Mouse (Mus musculus) limb, embryonic 15.5 days (tissue): ENCODE measurements around the gene Cela2a. TPM values are rescaled to one million over a fixed set of nuclear protein-coding genes. Genes with fewer than 3 reads are reported as not detected.
"Not testable (repeated sequence)": the region's sequence is repeated elsewhere in the genome, so short reads cannot be mapped to it uniquely, and the experiment has no call there.

ENCODE experiments used
- ATAC-seq: fragments of 200-750 bp; cut with Nextera tagmentation; 2 replicates; pipeline ENCODE4 v1.8.0; 2017; ENCODE audit warnings: low read depth, moderate TSS enrichment; ENCODE audit not compliant: insufficient number of reproducible peaks, low FRiP score, low TSS enrichment
- H3K27ac ChIP-seq: fragments of 300-500 bp; sonication (generic); 2 replicates; pipeline ENCODE4 v1.5.1; 2015; ENCODE audit warnings: moderate library complexity, mild to moderate bottlenecking, inconsistent platforms
- H3K27me3 ChIP-seq: fragments of 300-500 bp; sonication (generic); 2 replicates; pipeline ENCODE4 v1.6.1; 2015; ENCODE audit warnings: inconsistent platforms
- H3K36me3 ChIP-seq: fragments of 300-500 bp; sonication (generic); 2 replicates; pipeline ENCODE4 v1.6.1; 2015; ENCODE audit warnings: inconsistent platforms
- H3K4me1 ChIP-seq: fragments of 300-500 bp; sonication (generic); 2 replicates; pipeline ENCODE4 v1.6.1; 2015; ENCODE audit warnings: inconsistent platforms
- H3K4me2 ChIP-seq: fragments of 300-500 bp; sonication (generic); 2 replicates; pipeline ENCODE4 v1.6.1; 2015; ENCODE audit warnings: mild to moderate bottlenecking, inconsistent platforms
- H3K4me3 ChIP-seq: fragments of 300-500 bp; sonication (generic); 2 replicates; pipeline ENCODE4 v1.5.1; 2015; ENCODE audit warnings: mild to moderate bottlenecking, inconsistent platforms
- H3K9ac ChIP-seq: fragments of 300-500 bp; sonication (generic); 2 replicates; pipeline ENCODE4 v1.6.1; 2015; ENCODE audit warnings: inconsistent platforms
- H3K9me3 ChIP-seq: fragments of 300-500 bp; sonication (generic); 2 replicates; pipeline ENCODE4 v1.6.1; 2016; ENCODE audit warnings: inconsistent platforms
- WGBS: fragments of 180-500 bp; shearing (Covaris S2); methylation state at CpG from one replicate; pipeline ENCODE4 v1.1.7; 2015; 5-methylcytosine and 5-hydroxymethylcytosine counted together
- polyA plus RNA-seq: library from polyadenylated mRNA; unstranded; fragments of >200 nt; fragmentation: Nextera tagmentation; extraction: Ambion mirVana; gene quantifications from 2 replicates; pipeline ENCODE4 v1.2.1, GENCODE M21; 2015

The Cela2a gene
- polyA plus RNA-seq, 1 experiment from 2014 or later = not detected

DNA sequence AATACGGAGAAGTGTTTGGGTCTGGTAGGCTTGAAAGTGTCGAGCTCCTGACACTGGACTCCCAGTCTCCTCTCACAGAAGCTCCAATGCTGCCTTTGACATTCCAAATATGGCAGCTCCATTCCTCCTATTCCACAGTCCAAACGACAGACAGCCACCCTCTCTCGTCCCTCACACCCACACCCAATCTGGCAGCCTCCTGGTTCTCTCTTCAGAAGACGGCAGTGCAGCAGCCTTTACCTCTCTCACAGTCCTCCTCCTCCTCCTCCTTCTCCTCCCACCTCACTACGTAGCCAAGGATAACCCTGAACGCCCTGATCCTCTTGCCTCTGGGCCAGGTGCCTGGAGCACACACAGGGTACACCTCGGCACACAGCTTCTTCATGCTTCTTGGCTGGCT is 46.1 kb downstream of the Cela2a start:
- WGBS = 87% methylated on average over 8 of the region's 8 CpGs
- Histone ChIP-seq H3K27ac (no peak overlapping the region), H3K36me3 (peaks cover 89% of the 10 kb centered on the region), H3K4me3 (no peak overlapping the region), H3K27me3 (no peaks in the 10 kb centered on the region), H3K4me1 (no peaks in the 10 kb centered on the region), H3K9ac (no peak overlapping the region), H3K9me3 (no peaks in the 10 kb centered on the region), H3K4me2 (no peak overlapping the region)
- no peak for ATAC-seq

DNA sequence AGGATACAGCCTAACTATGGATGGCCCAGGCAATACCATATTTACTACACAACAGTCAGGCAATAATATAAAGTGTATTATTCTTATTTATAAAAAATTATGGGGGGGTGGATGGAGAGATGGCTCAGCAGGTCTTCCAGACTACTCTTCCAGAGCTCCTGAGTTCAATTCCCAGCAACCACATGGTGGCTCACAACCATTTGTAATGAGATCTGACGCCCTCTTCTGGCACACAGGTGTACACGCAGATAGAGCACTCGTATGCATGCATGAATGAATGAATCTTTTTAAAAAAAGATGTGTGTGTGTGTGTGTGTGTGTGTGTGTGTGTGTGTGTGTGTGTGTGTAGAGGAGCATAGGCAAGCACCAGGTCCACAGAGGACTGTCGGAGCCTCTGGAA is 52.9 kb downstream of the Cela2a start:
- not testable (repeated sequence) for H3K4me1 ChIP-seq, ATAC-seq, H3K9me3 ChIP-seq, H3K9ac ChIP-seq, H3K27ac ChIP-seq, H3K4me2 ChIP-seq, H3K4me3 ChIP-seq, H3K27me3 ChIP-seq
- WGBS = 87% methylated on average over 4 of the region's 4 CpGs
- H3K36me3 ChIP-seq = peaks cover 89% of the 10 kb centered on the region

DNA sequence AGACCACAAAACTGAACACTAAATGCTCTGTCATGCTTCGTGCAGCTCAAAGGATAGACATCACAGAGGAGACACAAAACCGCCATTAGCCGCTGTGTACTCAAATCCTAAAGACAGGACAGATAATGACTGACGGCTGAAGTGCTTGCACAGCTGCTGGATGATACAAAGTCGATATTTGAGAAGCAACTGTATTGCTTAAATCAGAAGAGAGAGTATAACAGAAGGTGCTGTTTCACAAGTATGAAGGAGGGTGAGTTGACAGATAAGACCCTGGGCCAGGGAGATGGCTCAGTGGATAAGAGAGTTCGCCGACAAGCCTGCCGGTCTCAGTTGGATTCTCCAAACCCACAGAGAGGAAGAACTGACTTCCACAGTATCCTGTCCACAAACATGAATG is 54.1 kb downstream of the Cela2a start:
- Histone ChIP-seq H3K27ac (no peak overlapping the region), H3K36me3 (peaks cover 84% of the 10 kb centered on the region), H3K4me1 (peaks cover 14% of the 10 kb centered on the region), H3K9me3 (no peaks in the 10 kb centered on the region), H3K27me3 (no peaks in the 10 kb centered on the region), H3K4me3 (no peak overlapping the region), H3K4me2 (no peak overlapping the region), H3K9ac (no peak overlapping the region)
- no peak for ATAC-seq
- WGBS = 90% methylated on average over 8 of the region's 8 CpGs

DNA sequence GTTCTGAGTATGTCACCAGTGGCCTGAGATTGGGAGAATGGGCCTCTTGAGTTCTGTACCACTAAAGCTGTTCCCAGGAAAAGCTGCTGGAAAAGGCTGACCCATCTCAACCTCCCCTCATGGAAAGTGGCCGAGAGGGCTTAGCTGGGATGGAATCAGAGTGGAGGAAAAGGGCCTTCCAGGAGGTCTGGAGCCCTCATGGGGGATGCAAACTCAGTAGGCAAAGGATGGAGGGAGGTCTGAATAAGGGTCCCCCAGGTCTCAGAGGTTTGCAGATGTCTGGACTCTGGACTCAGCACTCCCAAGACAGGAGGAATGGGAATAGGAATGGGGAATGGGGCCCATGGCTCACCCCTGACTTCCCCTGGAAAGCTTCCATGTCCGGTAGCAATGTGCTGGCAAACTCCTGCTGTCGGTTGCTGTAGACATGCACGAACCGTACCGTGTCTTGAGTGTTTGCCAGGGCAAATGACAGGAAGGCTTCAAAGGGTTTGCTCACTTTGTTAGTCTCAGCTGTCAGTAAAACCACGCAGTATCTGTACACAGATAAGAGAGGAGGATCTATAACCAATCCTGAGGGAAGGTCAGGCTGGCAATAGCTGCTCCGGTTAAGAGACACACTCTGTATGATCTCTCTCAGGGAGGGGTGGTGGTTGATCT is 56.3 kb downstream of the Cela2a start:
- Histone ChIP-seq H3K4me1 (peaks cover 24% of the 10 kb centered on the region), H3K4me3 (no peak overlapping the region), H3K9me3 (no peaks in the 10 kb centered on the region), H3K9ac (no peak overlapping the region), H3K36me3 (peaks cover 70% of the 10 kb centered on the region), H3K27ac (no peak overlapping the region), H3K27me3 (no peaks in the 10 kb centered on the region), H3K4me2 (no peak overlapping the region)
- no peak for ATAC-seq
- 84% methylated on average over 8 of the region's 8 CpGs for WGBS

DNA sequence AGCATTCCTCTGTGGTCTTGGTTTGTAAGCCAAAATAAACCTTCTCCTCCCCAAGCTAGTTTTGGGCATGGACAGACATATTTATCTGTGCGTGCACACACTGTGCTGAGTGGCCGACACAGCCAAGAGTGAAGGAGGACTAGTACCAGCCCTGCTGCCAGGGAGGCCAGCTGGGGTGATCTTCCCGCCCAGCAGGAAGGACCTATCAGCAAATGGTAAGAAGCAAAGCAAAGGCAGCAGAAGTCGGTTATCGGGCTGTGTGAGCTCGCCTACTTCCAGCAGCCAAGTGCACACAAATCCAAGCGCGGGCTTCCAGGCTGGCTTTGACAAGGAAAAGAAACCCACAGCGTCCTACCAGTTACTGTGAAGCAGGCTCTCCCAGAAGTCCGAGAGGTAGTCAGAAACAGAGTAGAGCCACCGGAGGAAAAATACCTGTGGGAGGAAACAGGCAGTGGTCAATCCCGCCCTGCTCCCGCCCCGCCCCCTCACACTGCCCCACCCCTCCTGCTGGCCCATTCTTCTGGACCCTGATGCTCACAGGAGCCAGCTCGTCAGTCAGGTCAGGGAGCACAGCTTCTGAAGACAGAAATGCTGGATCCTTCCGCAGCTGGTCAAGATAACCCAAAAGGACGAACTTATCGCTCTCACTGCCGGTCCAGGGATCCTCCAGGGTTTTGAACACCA is 58.5 kb downstream of the Cela2a start:
- Histone ChIP-seq H3K4me3 (no peak overlapping the region), H3K4me1 (peaks cover 24% of the 10 kb centered on the region), H3K4me2 (peak overlapping the region; percentile 26), H3K27ac (peak overlapping the region; percentile 87), H3K27me3 (no peaks in the 10 kb centered on the region), H3K9me3 (no peaks in the 10 kb centered on the region), H3K9ac (no peak overlapping the region), H3K36me3 (peaks cover 72% of the 10 kb centered on the region)
- 64% methylated on average over 19 of the region's 19 CpGs for WGBS
- peak; percentile 78 for ATAC-seq

DNA sequence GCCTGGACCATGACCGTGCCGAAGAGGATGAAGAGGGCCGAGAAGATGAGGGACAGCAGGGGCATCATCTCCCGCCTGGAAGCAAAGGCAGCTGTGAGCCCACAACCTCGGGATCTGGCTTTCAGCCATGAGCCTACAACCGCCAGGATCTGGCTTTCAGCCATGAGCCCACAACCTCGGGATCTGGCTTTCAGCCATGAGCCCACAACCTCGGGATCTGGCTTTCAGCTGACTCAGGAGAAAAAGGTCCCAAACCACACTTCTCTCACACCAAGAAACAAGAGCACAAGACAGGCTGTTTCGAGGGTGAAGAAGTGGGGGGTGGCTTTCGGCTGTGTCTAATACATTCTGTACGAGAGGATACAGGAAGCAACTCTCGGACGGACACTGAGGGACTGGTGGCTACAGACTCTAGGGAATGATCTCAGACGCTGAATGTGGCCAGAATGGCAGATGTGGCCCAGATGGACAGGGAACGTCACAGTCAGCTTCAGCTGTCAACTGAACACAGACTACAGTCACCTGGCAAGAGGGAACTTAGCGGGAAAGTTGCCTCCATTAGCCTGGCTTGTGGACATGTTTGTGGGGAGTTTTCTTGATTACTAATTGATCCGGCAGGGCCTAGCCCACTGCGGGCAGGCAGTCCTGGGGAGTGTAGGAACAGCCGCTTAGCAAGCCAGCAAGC is 59.1 kb downstream of the Cela2a start:
- H3K4me3 ChIP-seq = no peak overlapping the region
- H3K9ac ChIP-seq = no peak overlapping the region
- peak overlapping the region; percentile 26 for H3K4me2 ChIP-seq
- ATAC-seq = peak; percentile 71
- H3K4me1 ChIP-seq = peaks cover 24% of the 10 kb centered on the region
- H3K36me3 ChIP-seq = peaks cover 72% of the 10 kb centered on the region
- no peaks in the 10 kb centered on the region for H3K27me3 ChIP-seq
- H3K9me3 ChIP-seq = no peaks in the 10 kb centered on the region
- WGBS = 27% methylated on average over 19 of the region's 19 CpGs
- peak overlapping the region; percentile 87 for H3K27ac ChIP-seq

GRCm38 (mm10) chr4:141766316-141766667 is 59.7 kb downstream of the Cela2a start:
- no peak for ATAC-seq
- Histone ChIP-seq H3K4me1 (peaks cover 24% of the 10 kb centered on the region), H3K4me2 (peak overlapping the region; percentile 26; the same call in 1 of the 2 replicates), H3K9ac (no peak overlapping the region), H3K27ac (peak overlapping the region; percentile 87), H3K4me3 (no peak overlapping the region), H3K27me3 (no peaks in the 10 kb centered on the region), H3K36me3 (peaks cover 72% of the 10 kb centered on the region), H3K9me3 (no peaks in the 10 kb centered on the region)
- WGBS = 52% methylated on average over 8 of the region's 8 CpGs

DNA sequence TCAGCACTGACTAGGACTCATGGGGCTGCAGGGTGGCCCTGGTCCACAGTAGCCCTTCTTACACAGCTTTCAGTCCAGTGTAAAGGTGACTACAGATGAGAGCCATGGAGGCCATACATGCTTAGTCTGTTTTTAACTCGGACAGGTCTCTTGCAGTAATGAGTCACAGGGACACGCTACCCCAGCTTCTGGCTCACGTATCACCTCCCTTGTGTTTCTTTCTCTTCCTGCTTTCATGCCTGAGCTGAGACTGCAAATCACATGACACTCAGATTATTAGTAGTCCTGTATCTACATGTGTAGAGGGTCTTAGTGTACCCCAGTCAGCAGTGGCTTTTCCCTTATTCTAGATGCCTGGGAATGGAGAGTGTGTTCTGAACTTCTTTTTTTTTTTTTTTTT is 61.0 kb downstream of the Cela2a start:
- ATAC-seq = no peak
- 92% methylated on average over 3 of the region's 3 CpGs for WGBS
- no peak overlapping the region for H3K4me2 ChIP-seq
- H3K9me3 ChIP-seq = no peaks in the 10 kb centered on the region
- peaks cover 63% of the 10 kb centered on the region for H3K36me3 ChIP-seq
- H3K9ac ChIP-seq = no peak overlapping the region
- no peak overlapping the region for H3K27ac ChIP-seq
- no peak overlapping the region for H3K4me3 ChIP-seq
- peaks cover 24% of the 10 kb centered on the region for H3K4me1 ChIP-seq
- no peaks in the 10 kb centered on the region for H3K27me3 ChIP-seq

Other genes with a start within 250 kb of the Cela2a start
- 27.1 and 29.3 TPM in 2 replicates for gene Fblim1, start 220.1 kb downstream of the Cela2a start, polyA plus RNA-seq
- gene Tmem82, start 207.5 kb downstream of the Cela2a start, polyA plus RNA-seq = 0.20 and 0.29 TPM in 2 replicates
- gene Slc25a34, start 202.3 kb downstream of the Cela2a start, polyA plus RNA-seq = 0.14 and 0.52 TPM in 2 replicates
- gene Plekhm2, start 161.3 kb downstream of the Cela2a start, polyA plus RNA-seq = 5.8 and 6.5 TPM in 2 replicates
- 0.45 TPM in 1 of 2 replicates, not detected in the other for gene Rsc1a1, start 140.6 kb downstream of the Cela2a start, polyA plus RNA-seq
- gene Ddi2, start 102.7 kb downstream of the Cela2a start, polyA plus RNA-seq = 21.4 and 22.5 TPM in 2 replicates
- gene Agmat, start 79.5 kb downstream of the Cela2a start, polyA plus RNA-seq = 0.41 TPM in 1 of 2 replicates, not detected in the other
- gene Dnajc16, start 35.2 kb downstream of the Cela2a start, polyA plus RNA-seq = 3.6 TPM in 2 replicates
- gene Casp9, start 32.5 kb downstream of the Cela2a start, polyA plus RNA-seq = 13.3 and 14.7 TPM in 2 replicates
- gene Ctrc, start 20.2 kb upstream of the Cela2a start, polyA plus RNA-seq = not detected in 2 replicates
- gene Efhd2, start 48.8 kb upstream of the Cela2a start, polyA plus RNA-seq = 76.0 and 86.0 TPM in 2 replicates
- 3.9 and 5.5 TPM in 2 replicates for gene Fhad1, start 188.9 kb upstream of the Cela2a start, polyA plus RNA-seq